Mouse (Mus musculus) limb, embryonic 15.5 days (tissue): ENCODE measurements around the gene Kcnn3. TPM values are rescaled to one million over a fixed set of nuclear protein-coding genes. Genes with fewer than 3 reads are reported as not detected.

Source experiments
- ATAC-seq: fragments of 200-750 bp; cut with Nextera tagmentation; 2 replicates; pipeline ENCODE4 v1.8.0; 2017; ENCODE audit warnings: low read depth, moderate TSS enrichment; ENCODE audit not compliant: insufficient number of reproducible peaks, low FRiP score, low TSS enrichment
- H3K27ac ChIP-seq: fragments of 300-500 bp; sonication (generic); 2 replicates; pipeline ENCODE4 v1.5.1; 2015; ENCODE audit warnings: moderate library complexity, mild to moderate bottlenecking, inconsistent platforms
- H3K27me3 ChIP-seq: fragments of 300-500 bp; sonication (generic); 2 replicates; pipeline ENCODE4 v1.6.1; 2015; ENCODE audit warnings: inconsistent platforms
- H3K36me3 ChIP-seq: fragments of 300-500 bp; sonication (generic); 2 replicates; pipeline ENCODE4 v1.6.1; 2015; ENCODE audit warnings: inconsistent platforms
- H3K4me1 ChIP-seq: fragments of 300-500 bp; sonication (generic); 2 replicates; pipeline ENCODE4 v1.6.1; 2015; ENCODE audit warnings: inconsistent platforms
- H3K4me2 ChIP-seq: fragments of 300-500 bp; sonication (generic); 2 replicates; pipeline ENCODE4 v1.6.1; 2015; ENCODE audit warnings: mild to moderate bottlenecking, inconsistent platforms
- H3K4me3 ChIP-seq: fragments of 300-500 bp; sonication (generic); 2 replicates; pipeline ENCODE4 v1.5.1; 2015; ENCODE audit warnings: mild to moderate bottlenecking, inconsistent platforms
- H3K9ac ChIP-seq: fragments of 300-500 bp; sonication (generic); 2 replicates; pipeline ENCODE4 v1.6.1; 2015; ENCODE audit warnings: inconsistent platforms
- H3K9me3 ChIP-seq: fragments of 300-500 bp; sonication (generic); 2 replicates; pipeline ENCODE4 v1.6.1; 2016; ENCODE audit warnings: inconsistent platforms
- WGBS: fragments of 180-500 bp; shearing (Covaris S2); methylation state at CpG from one replicate; pipeline ENCODE4 v1.1.7; 2015; 5-methylcytosine and 5-hydroxymethylcytosine counted together
- polyA plus RNA-seq: library from polyadenylated mRNA; unstranded; fragments of >200 nt; fragmentation: Nextera tagmentation; extraction: Ambion mirVana; gene quantifications from 2 replicates; pipeline ENCODE4 v1.2.1, GENCODE M21; 2015

Kcnn3 gene
- polyA plus RNA-seq, 1 experiment from 2014 or later, result 4.7 TPM

- no peak overlapping the region for H3K9ac ChIP-seq
- H3K27ac ChIP-seq, result no peak overlapping the region
- no peak overlapping the region for H3K4me2 ChIP-seq
- H3K4me3 ChIP-seq, result no peak overlapping the region
- H3K9me3 ChIP-seq, result no peaks in the 10 kb centered on the region
- no peaks in the 10 kb centered on the region for H3K27me3 ChIP-seq
- H3K36me3 ChIP-seq, result no peaks in the 10 kb centered on the region
- no peak for ATAC-seq
- no peaks in the 10 kb centered on the region for H3K4me1 ChIP-seq
Measured at GRCm38 (mm10) chr3:89722032-89722431, 202.1 kb downstream of the Kcnn3 start.

- ATAC-seq, result no peak
- Histone ChIP-seq H3K4me2 (no peak overlapping the region), H3K36me3 (no peaks in the 10 kb centered on the region), H3K27ac (no peak overlapping the region), H3K4me3 (no peak overlapping the region), H3K27me3 (no peaks in the 10 kb centered on the region), H3K9ac (no peak overlapping the region), H3K9me3 (no peaks in the 10 kb centered on the region), H3K4me1 (no peaks in the 10 kb centered on the region)
- 79% methylated on average over 7 of the region's 7 CpGs for WGBS
Measured at GRCm38 (mm10) chr3:89723400-89724084, 203.6 kb downstream of the Kcnn3 start.

Other genes with a start within 250 kb of the Kcnn3 start
- 91.9 and 92.8 TPM in 2 replicates for gene Slc50a1, start 249.6 kb upstream of the Kcnn3 start, polyA plus RNA-seq
- gene Efna1, start 239.0 kb upstream of the Kcnn3 start, polyA plus RNA-seq, result 59.6 and 64.2 TPM in 2 replicates
- gene Efna3, start 197.2 kb upstream of the Kcnn3 start, polyA plus RNA-seq, result 57.9 and 59.2 TPM in 2 replicates
- gene Efna4, start 182.1 kb upstream of the Kcnn3 start, polyA plus RNA-seq, result 30.4 and 34.4 TPM in 2 replicates
- gene Adam15, start 170.2 kb upstream of the Kcnn3 start, polyA plus RNA-seq, result 94.4 and 106 TPM in 2 replicates
- 0.20 and 0.23 TPM in 2 replicates for gene Dcst2, start 158.2 kb upstream of the Kcnn3 start, polyA plus RNA-seq
- 0.52 and 0.76 TPM in 2 replicates for gene Dcst1, start 154.9 kb upstream of the Kcnn3 start, polyA plus RNA-seq
- gene Zbtb7b, start 125.4 kb upstream of the Kcnn3 start, polyA plus RNA-seq, result 7.0 and 7.2 TPM in 2 replicates
- gene Lenep, start 117.4 kb upstream of the Kcnn3 start, polyA plus RNA-seq, result not detected in 2 replicates
- 27.1 and 31.0 TPM in 2 replicates for gene Flad1, start 108.3 kb upstream of the Kcnn3 start, polyA plus RNA-seq
- 340 and 365 TPM in 2 replicates for gene Cks1b, start 101.8 kb upstream of the Kcnn3 start, polyA plus RNA-seq
- 108 and 112 TPM in 2 replicates for gene Shc1, start 101.7 kb upstream of the Kcnn3 start, polyA plus RNA-seq
- 37.1 and 43.7 TPM in 2 replicates for gene Pygo2, start 90.0 kb upstream of the Kcnn3 start, polyA plus RNA-seq
- gene Pbxip1, start 83.5 kb upstream of the Kcnn3 start, polyA plus RNA-seq, result 33.9 and 51.5 TPM in 2 replicates
- gene Pmvk, start 65.6 kb upstream of the Kcnn3 start, polyA plus RNA-seq, result 55.2 and 61.1 TPM in 2 replicates
- gene Adar, start 194.9 kb downstream of the Kcnn3 start, polyA plus RNA-seq, result 10.3 and 10.4 TPM in 2 replicates
- gene Chrnb2, start 244.5 kb downstream of the Kcnn3 start, polyA plus RNA-seq, result 0.22 and 0.37 TPM in 2 replicates